Mouse (Mus musculus): ENCODE results near the gene Snapc4. TPM values are rescaled to one million over a fixed set of nuclear protein-coding genes. Genes with fewer than 3 reads are reported as not detected.

Snapc4 gene
- polyA plus RNA-seq, 1 experiment: 30.7 TPM

DNA sequence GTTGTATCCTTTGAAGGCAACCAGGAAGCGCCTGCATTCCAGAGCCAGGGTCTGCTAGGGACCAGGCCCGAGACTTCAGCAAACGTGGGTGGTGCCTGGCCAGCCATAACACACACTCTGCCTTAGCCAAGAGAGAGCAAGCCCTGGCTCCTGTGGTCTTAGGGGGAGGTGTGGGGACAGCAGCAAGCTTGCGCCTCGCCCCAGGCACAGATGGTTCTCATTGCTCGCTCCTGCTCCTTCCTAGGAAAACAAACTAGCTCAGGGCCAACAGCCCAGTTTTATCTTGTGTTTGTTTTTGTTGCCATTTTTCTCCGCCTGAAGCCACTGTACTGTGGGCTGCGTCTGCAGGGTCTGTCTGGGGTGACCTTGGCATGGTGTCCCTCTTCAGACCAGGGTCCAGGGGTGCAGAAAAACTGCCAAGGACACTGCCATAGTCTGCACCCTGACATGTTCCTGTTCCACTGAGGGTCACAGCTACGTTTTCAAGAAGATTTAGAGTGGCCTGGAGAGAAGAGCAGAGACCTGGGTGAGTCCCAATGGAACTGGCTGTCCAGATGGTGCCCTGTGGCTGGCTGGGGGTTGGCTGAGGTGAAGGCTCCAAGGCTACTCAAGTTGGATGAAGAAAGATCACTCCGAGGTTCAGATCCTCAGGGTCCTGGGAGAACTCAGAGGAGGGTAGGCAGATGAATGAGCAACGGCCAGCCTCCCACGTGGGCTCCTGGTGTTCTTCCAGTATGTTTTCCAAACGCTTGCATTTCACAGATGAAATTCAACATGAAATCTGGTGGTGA lies 66.0 kb downstream of the Snapc4 start:
- DNase-seq (ENCODE audit: low spot score): no peak

DNA sequence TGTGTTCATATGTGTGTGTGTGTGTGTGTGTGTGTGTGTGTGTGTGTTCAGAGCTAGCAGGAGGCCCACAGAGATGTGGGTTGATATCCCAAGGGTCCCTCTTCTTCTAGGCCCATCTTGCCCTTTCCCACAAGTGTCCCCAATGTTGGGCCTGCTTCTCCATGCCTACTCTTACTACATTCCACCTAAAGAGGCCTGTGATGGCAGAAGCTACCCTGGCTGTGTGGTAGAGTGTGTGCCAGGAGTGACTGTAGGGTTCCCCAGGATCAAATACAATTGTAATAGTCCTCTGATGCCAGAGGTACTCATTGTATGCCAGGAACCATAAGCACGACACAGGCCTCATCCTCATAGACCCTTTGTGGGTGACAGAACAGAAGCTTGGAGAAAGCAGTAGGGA lies 67.1 kb downstream of the Snapc4 start:
- no peak for DNase-seq (ENCODE audit: low spot score)

DNA sequence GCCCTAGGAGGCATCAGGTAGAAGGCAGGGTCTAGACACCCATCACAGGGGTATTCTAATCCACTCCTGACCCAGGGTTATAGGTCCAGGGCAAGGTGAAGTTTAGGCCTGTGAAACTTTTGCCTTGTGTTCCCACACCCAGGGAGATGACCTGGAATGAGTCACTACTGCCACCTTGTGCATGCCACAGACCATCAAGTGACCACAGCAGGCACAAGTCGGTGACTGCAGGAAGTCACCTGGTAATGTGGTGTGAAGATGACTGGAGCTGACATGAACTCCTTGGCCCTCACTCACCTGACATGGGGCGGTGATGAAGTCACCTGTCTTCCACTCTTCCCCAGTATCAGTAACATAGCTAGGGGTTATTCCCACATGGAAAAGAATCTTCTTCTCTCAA lies 67.6 kb downstream of the Snapc4 start:
- DNase-seq (ENCODE audit: low spot score): no peak

Other genes starting within 250 kb of the Snapc4 start
- gene Lhx3, start 172.4 kb downstream of the Snapc4 start, polyA plus RNA-seq (2012; rRNA removed): 0.03 TPM in 1 of 2 replicates, not detected in the other
- 19.1 and 20.6 TPM in 2 replicates for gene Qsox2, start 143.1 kb downstream of the Snapc4 start, polyA plus RNA-seq (2012; rRNA removed)
- 1.0 and 1.3 TPM in 2 replicates for gene Ccdc187, start 86.1 kb downstream of the Snapc4 start, polyA plus RNA-seq (2012; rRNA removed)
- gene Gpsm1, start 65.1 kb downstream of the Snapc4 start, polyA plus RNA-seq (2012; rRNA removed): 17.1 and 20.7 TPM in 2 replicates
- gene Dnlz, start 28.5 kb downstream of the Snapc4 start, polyA plus RNA-seq (2012; rRNA removed): 18.0 and 18.9 TPM in 2 replicates
- gene Card9, start 19.7 kb downstream of the Snapc4 start, polyA plus RNA-seq (2012; rRNA removed): 4.9 TPM in 2 replicates
- 115 and 140 TPM in 2 replicates for gene Entr1, start 8.7 kb upstream of the Snapc4 start, polyA plus RNA-seq (2012; rRNA removed)
- gene Pmpca, start 8.7 kb upstream of the Snapc4 start, polyA plus RNA-seq (2012; rRNA removed): 57.3 and 69.9 TPM in 2 replicates
- 22.2 and 28.0 TPM in 2 replicates for gene Inpp5e, start 28.6 kb upstream of the Snapc4 start, polyA plus RNA-seq (2012; rRNA removed)
- 41.7 and 46.3 TPM in 2 replicates for gene Sec16a, start 64.6 kb upstream of the Snapc4 start, polyA plus RNA-seq (2012; rRNA removed)
- 21.4 and 33.4 TPM in 2 replicates for gene Notch1, start 136.0 kb upstream of the Snapc4 start, polyA plus RNA-seq (2012; rRNA removed)
- 155 and 208 TPM in 2 replicates for gene Egfl7, start 199.4 kb upstream of the Snapc4 start, polyA plus RNA-seq (2012; rRNA removed)
- not detected in 2 replicates for gene Gm20532, start 206.0 kb upstream of the Snapc4 start, polyA plus RNA-seq (2012; rRNA removed)
- 48.3 and 63.6 TPM in 2 replicates for gene Agpat2, start 223.8 kb upstream of the Snapc4 start, polyA plus RNA-seq (2012; rRNA removed)
- 11.5 and 12.5 TPM in 2 replicates for gene Fam69b, start 247.8 kb upstream of the Snapc4 start, polyA plus RNA-seq (2012; rRNA removed)

Data from urinary bladder, adult 2 months (tissue).